Comparison of ENCODE assay signal across 8 mouse cellular contexts in the genomic region with DNA sequence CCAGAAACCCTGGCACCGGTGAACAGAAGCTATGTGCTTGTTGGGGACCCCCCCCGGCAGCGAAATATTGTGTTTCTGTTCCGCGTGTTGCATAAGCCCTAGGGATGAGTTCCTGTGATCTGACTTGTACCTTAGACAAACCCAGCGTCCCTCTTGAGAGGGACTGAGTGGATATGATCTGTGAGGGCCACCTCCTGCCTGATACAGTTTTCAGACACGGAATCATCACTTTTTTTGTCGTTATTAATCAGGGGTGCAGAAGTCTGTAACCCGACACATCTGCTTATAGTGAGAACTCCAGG. TPM values are rescaled to one million over a fixed set of nuclear protein-coding genes. Genes with fewer than 3 reads are reported as not detected.
A peak's percentile ranks its signal among the peaks of the same experiment; 100 is the strongest.
DNase-seq lines count a peak whose midpoint lies in the region; ATAC-seq and TF ChIP-seq lines count a peak whose summit lies in the region.

No protein-coding gene starts in this region.

- peak overlapping the region; percentile 76 for H3K9ac ChIP-seq in kidney, embryonic 16.5 days (replicated peaks; ENCODE audit: low read length)
- H3K9ac ChIP-seq in midbrain, embryonic 16.5 days (ENCODE audit: low read depth, low read length): peak overlapping the region; percentile 83

- no peaks in the 10 kb centered on the region for H3K9me3 ChIP-seq in kidney, embryonic 16.5 days (ENCODE audit: low read length)
- no peaks in the 10 kb centered on the region for H3K9me3 ChIP-seq in midbrain, embryonic 16.5 days (replicated peaks; ENCODE audit: control insufficient read depth, low read length, poor library complexity, severe bottlenecking)

- H3K36me3 ChIP-seq in thymus, adult 2 months (ENCODE audit: control insufficient read depth, insufficient read depth, low read length): no peaks in the 10 kb centered on the region
- no peaks in the 10 kb centered on the region for H3K36me3 ChIP-seq in kidney, embryonic 16.5 days (ENCODE audit: insufficient read depth, low read length)
- H3K36me3 ChIP-seq in midbrain, embryonic 16.5 days (ENCODE audit: control insufficient read depth, insufficient read depth, low read length): no peaks in the 10 kb centered on the region

- no peak overlapping the region for H3K27ac ChIP-seq in thymus, adult 2 months (ENCODE audit: control insufficient read depth, insufficient read depth, low read length)
- H3K27ac ChIP-seq in kidney, embryonic 16.5 days (ENCODE audit: low read length): no peak overlapping the region
- H3K27ac ChIP-seq in midbrain, embryonic 16.5 days (ENCODE audit: low read length): no peak overlapping the region

- H3K4me3 ChIP-seq in thymus, adult 2 months (ENCODE audit: control insufficient read depth, insufficient read depth, low read length): peak overlapping the region; percentile 53
- peak overlapping the region; percentile 74 for H3K4me3 ChIP-seq in kidney, embryonic 16.5 days (ENCODE audit: low read length)
- H3K4me3 ChIP-seq in midbrain, embryonic 16.5 days (ENCODE audit: low read depth, low read length): peak overlapping the region; percentile 81

- H3K4me1 ChIP-seq in thymus, adult 2 months (replicated peaks; ENCODE audit: control insufficient read depth, insufficient read depth, low read length): peaks cover 9% of the 10 kb centered on the region; the same call in 1 of the 2 replicates
- peaks cover 9% of the 10 kb centered on the region; the same call in 1 of the 2 replicates for H3K4me1 ChIP-seq in kidney, embryonic 16.5 days (ENCODE audit: insufficient read depth, low read length)
- peaks cover 6% of the 10 kb centered on the region for H3K4me1 ChIP-seq in midbrain, embryonic 16.5 days (ENCODE audit: control insufficient read depth, insufficient read depth, low read length)

- no peak for TF ChIP-seq POLR2A in thymus, adult 2 months (IDR thresholded peaks at IDR 0.05; ENCODE audit: control insufficient read depth, extremely low read depth, insufficient read depth, low read length, poor library complexity)

- TF ChIP-seq CTCF in thymus, adult 2 months (IDR thresholded peaks at IDR 0.05; ENCODE audit: borderline replicate concordance, control insufficient read depth, extremely low read depth, insufficient read depth, low read length, poor library complexity): no peak

- peak overlapping the region; percentile 96 for H3K4me2 ChIP-seq in kidney, embryonic 16.5 days (replicated peaks; ENCODE audit: low read depth, low read length)
- H3K4me2 ChIP-seq in midbrain, embryonic 16.5 days (ENCODE audit: low read length): peak overlapping the region; percentile 76

- peaks cover 19% of the 10 kb centered on the region for H3K27me3 ChIP-seq in thymus, adult 2 months (ENCODE audit: control insufficient read depth, insufficient read depth, low read length)
- H3K27me3 ChIP-seq in kidney, embryonic 16.5 days (ENCODE audit: insufficient read depth, low read length): peaks cover 26% of the 10 kb centered on the region
- peaks cover 8% of the 10 kb centered on the region; the same call in 1 of the 2 replicates for H3K27me3 ChIP-seq in midbrain, embryonic 16.5 days (ENCODE audit: control insufficient read depth, insufficient read depth, low read depth, low read length)

- 33% methylated on average over 9 of the region's 9 CpGs for WGBS in thymus, adult 2 months
- WGBS in kidney, embryonic 16.5 days: 18% methylated on average over 9 of the region's 9 CpGs
- WGBS in midbrain, embryonic 16.5 days: 30% methylated on average over 9 of the region's 9 CpGs

- peak; percentile 33; the same call in 1 of the 2 replicates for ATAC-seq in cerebellum, adult (ENCODE audit: insufficient number of reproducible peaks, low FRiP score, low TSS enrichment)
- no peak for ATAC-seq in kidney, embryonic 16.5 days (ENCODE audit: low FRiP score, low TSS enrichment)
- peak; percentile 8; the same call in 1 of the 2 replicates for ATAC-seq in midbrain, embryonic 16.5 days

- DNase-seq in cerebellum, postnatal 4 days (ENCODE audit: low spot score in 2 of 2): no peak
- DNase-seq in thymus, adult 2 months: no peak
- no peak for DNase-seq in thymus, postnatal 14 days
- DNase-seq in thymus, postnatal 25 days: no peak
- no peak for DNase-seq in spleen, postnatal 4 days (ENCODE audit: low spot score in 2 of 2)

RNA-seq across cellular contexts. Expression of a gene that starts 1.5 kb away (rescaled TPM):
- 2.5 and 4.5 TPM in 2 replicates for polyA plus RNA-seq in thymus, adult 2 months (2012; rRNA removed)
- 3.1 and 3.7 TPM in 2 replicates for polyA plus RNA-seq in kidney, embryonic 16.5 days (2015; fragmentation: Nextera tagmentation; extraction: Ambion mirVana)
- 7.4 and 8.4 TPM in 2 replicates for polyA plus RNA-seq in midbrain, embryonic 16.5 days (2015; fragmentation: Nextera tagmentation; extraction: Ambion mirVana)

RNA-seq across cellular contexts. Expression of a gene that starts 34.2 kb away (rescaled TPM):
- polyA plus RNA-seq in thymus, adult 2 months (2012; rRNA removed): 42.2 and 49.7 TPM in 2 replicates
- 149 and 153 TPM in 2 replicates for polyA plus RNA-seq in kidney, embryonic 16.5 days (2015; fragmentation: Nextera tagmentation; extraction: Ambion mirVana)
- 90.0 and 91.9 TPM in 2 replicates for polyA plus RNA-seq in midbrain, embryonic 16.5 days (2015; fragmentation: Nextera tagmentation; extraction: Ambion mirVana)

RNA-seq across cellular contexts. Expression of a gene that starts 38.5 kb away (rescaled TPM):
- 4.1 and 4.5 TPM in 2 replicates for polyA plus RNA-seq in thymus, adult 2 months (2012; rRNA removed)
- 3.3 and 4.4 TPM in 2 replicates for polyA plus RNA-seq in kidney, embryonic 16.5 days (2015; fragmentation: Nextera tagmentation; extraction: Ambion mirVana)
- 20.6 and 33.4 TPM in 2 replicates for polyA plus RNA-seq in midbrain, embryonic 16.5 days (2015; fragmentation: Nextera tagmentation; extraction: Ambion mirVana)
